Mouse (Mus musculus): ENCODE results near the gene Arl6ip5.

DNA sequence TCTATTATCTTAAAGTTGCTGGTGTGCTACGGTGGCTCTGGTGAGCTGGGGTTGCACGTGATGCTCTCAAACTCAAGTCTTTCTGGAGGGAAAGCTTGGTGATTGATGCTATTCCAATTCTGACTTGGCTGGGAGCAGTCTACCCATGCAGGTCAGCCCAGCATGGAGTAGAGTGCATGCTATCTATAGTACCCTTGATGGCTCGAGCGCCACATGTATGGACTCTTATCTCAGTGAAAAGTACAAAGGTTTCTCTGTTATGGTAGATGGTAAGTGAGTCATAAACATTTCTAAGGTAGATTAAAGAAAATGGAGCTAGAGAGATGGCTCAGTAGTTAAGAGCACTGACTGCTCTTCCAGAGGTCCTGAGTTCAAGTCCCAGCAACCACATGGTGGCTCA, 32.0 kb downstream of the Arl6ip5 start:
- no peak for TF ChIP-seq CTCF (IDR thresholded peaks at IDR 0.05)
- TF ChIP-seq POLR2A (IDR thresholded peaks at IDR 0.05; ENCODE audit: insufficient read depth, low read depth, low read length): no peak
- TF ChIP-seq EP300 (IDR thresholded peaks at IDR 0.05; ENCODE audit: insufficient read depth, low read depth, low read length): no peak

Data from heart, adult 2 months (tissue).